Mouse (Mus musculus): ENCODE data around the gene H2-Q1. TPM values are rescaled to one million over a fixed set of nuclear protein-coding genes. Genes with fewer than 3 reads are reported as not detected.
A peak's percentile ranks its signal among the peaks of the same experiment; 100 is the strongest.
"Not testable (repeated sequence)": the region's sequence is repeated elsewhere in the genome, so short reads cannot be mapped to it uniquely, and the experiment has no call there.

Gene H2-Q1
- polyA plus RNA-seq, 1 experiment = 16.5 TPM

GRCm38 (mm10) chr17:35342071-35342671, 22.0 kb downstream of the H2-Q1 start, which contains the start of gene H2-Q2:
Gene H2-Q2 (plus strand): TSS chr17:35342242.
- peak; percentile 73 for DNase-seq (ENCODE audit: low read depth, low spot score)
- 2% methylated on average over 40 of the region's 40 CpGs for WGBS

- 3% methylated on average over 46 of the region's 46 CpGs for WGBS
- peak; percentile 31 for DNase-seq (ENCODE audit: low read depth, low spot score)
Measured at GRCm38 (mm10) chr17:35342711-35343476, 22.7 kb downstream of the H2-Q1 start.

GRCm38 (mm10) chr17:35347659-35348058, 27.5 kb downstream of the H2-Q1 start:
- not testable (repeated sequence) for DNase-seq (ENCODE audit: low read depth, low spot score)

GRCm38 (mm10) chr17:35353275-35353674, 33.1 kb downstream of the H2-Q1 start:
- 46% methylated on average over 6 of the region's 6 CpGs for WGBS
- DNase-seq (ENCODE audit: low read depth, low spot score) = not testable (repeated sequence)

GRCm38 (mm10) chr17:35354071-35354470, 33.9 kb downstream of the H2-Q1 start:
- WGBS = 75% methylated on average over 2 of the region's 2 CpGs
- DNase-seq (ENCODE audit: low read depth, low spot score) = no peak

- WGBS = 21% methylated on average over 1 of the region's 1 CpGs
- DNase-seq (ENCODE audit: low read depth, low spot score) = no peak
Measured at GRCm38 (mm10) chr17:35357086-35357485, 36.9 kb downstream of the H2-Q1 start.

GRCm38 (mm10) chr17:35358763-35359469, 38.7 kb downstream of the H2-Q1 start:
- no peak for DNase-seq (ENCODE audit: low read depth, low spot score)
- 12% methylated on average over 38 of the region's 38 CpGs for WGBS

GRCm38 (mm10) chr17:35359470-35359862, 39.3 kb downstream of the H2-Q1 start:
- 22% methylated on average over 21 of the region's 21 CpGs for WGBS
- DNase-seq (ENCODE audit: low read depth, low spot score) = no peak

Other genes with a start within 250 kb of the H2-Q1 start
- gene Ly6g6e, start 243.5 kb upstream of the H2-Q1 start, polyA plus RNA-seq (2012; rRNA removed) = 0.38 and 0.73 TPM in 2 replicates
- gene Ly6g6d, start 242.3 kb upstream of the H2-Q1 start, polyA plus RNA-seq (2012; rRNA removed) = 0.89 and 3.5 TPM in 2 replicates
- 1.6 and 2.6 TPM in 2 replicates for gene Ly6g6f, start 234.8 kb upstream of the H2-Q1 start, polyA plus RNA-seq (2012; rRNA removed)
- 71.9 and 115 TPM in 2 replicates for gene Abhd16a, start 231.1 kb upstream of the H2-Q1 start, polyA plus RNA-seq (2012; rRNA removed)
- gene Ly6g5c, start 212.1 kb upstream of the H2-Q1 start, polyA plus RNA-seq (2012; rRNA removed) = 0.81 TPM in 1 of 2 replicates, not detected in the other
- gene Ly6g5b, start 205.0 kb upstream of the H2-Q1 start, polyA plus RNA-seq (2012; rRNA removed) = 2.2 and 3.0 TPM in 2 replicates
- 18.4 and 19.4 TPM in 2 replicates for gene Gpank1, start 198.9 kb upstream of the H2-Q1 start, polyA plus RNA-seq (2012; rRNA removed)
- gene Csnk2b, start 198.4 kb upstream of the H2-Q1 start, polyA plus RNA-seq (2012; rRNA removed) = 358 and 375 TPM in 2 replicates
- gene D17H6S53E, start 194.0 kb upstream of the H2-Q1 start, polyA plus RNA-seq (2012; rRNA removed) = 11.7 and 17.5 TPM in 2 replicates
- gene Apom, start 188.4 kb upstream of the H2-Q1 start, polyA plus RNA-seq (2012; rRNA removed) = 0.26 TPM in 1 of 2 replicates, not detected in the other
- gene Bag6, start 185.2 kb upstream of the H2-Q1 start, polyA plus RNA-seq (2012; rRNA removed) = 103 and 147 TPM in 2 replicates
- 227 and 272 TPM in 2 replicates for gene Prrc2a, start 155.5 kb upstream of the H2-Q1 start, polyA plus RNA-seq (2012; rRNA removed)
- gene Aif1, start 144.3 kb upstream of the H2-Q1 start, polyA plus RNA-seq (2012; rRNA removed) = 3.7 and 3.8 TPM in 2 replicates
- 25.5 and 32.1 TPM in 2 replicates for gene Lst1, start 132.0 kb upstream of the H2-Q1 start, polyA plus RNA-seq (2012; rRNA removed)
- gene Ltb, start 126.0 kb upstream of the H2-Q1 start, polyA plus RNA-seq (2012; rRNA removed) = 23.4 and 35.1 TPM in 2 replicates
- gene Tnf, start 118.4 kb upstream of the H2-Q1 start, polyA plus RNA-seq (2012; rRNA removed) = 3.7 and 4.9 TPM in 2 replicates
- 1.8 and 2.5 TPM in 2 replicates for gene Lta, start 115.1 kb upstream of the H2-Q1 start, polyA plus RNA-seq (2012; rRNA removed)
- gene Gm16181, start 99.6 kb upstream of the H2-Q1 start, polyA plus RNA-seq (2012; rRNA removed) = not detected in 2 replicates
- gene Atp6v1g2, start 86.7 kb upstream of the H2-Q1 start, polyA plus RNA-seq (2012; rRNA removed) = 4.2 and 4.5 TPM in 2 replicates
- gene Nfkbil1, start 84.6 kb upstream of the H2-Q1 start, polyA plus RNA-seq (2012; rRNA removed) = 11.8 and 13.0 TPM in 2 replicates
- gene Ddx39b, start 78.7 kb upstream of the H2-Q1 start, polyA plus RNA-seq (2012; rRNA removed) = 287 and 309 TPM in 2 replicates
- 1,065 and 1,224 TPM in 2 replicates for gene H2-D1, start 57.7 kb upstream of the H2-Q1 start, polyA plus RNA-seq (2012; rRNA removed)
- gene H2-Q2, start 21.8 kb downstream of the H2-Q1 start, polyA plus RNA-seq (2012; rRNA removed) = 245 and 632 TPM in 2 replicates
- 80.0 and 122 TPM in 2 replicates for gene H2-Q4, start 59.2 kb downstream of the H2-Q1 start, polyA plus RNA-seq (2012; rRNA removed)
- gene H2-Q6, start 104.4 kb downstream of the H2-Q1 start, polyA plus RNA-seq (2012; rRNA removed) = 52.5 and 53.5 TPM in 2 replicates
- 127 and 155 TPM in 2 replicates for gene H2-Q7, start 118.8 kb downstream of the H2-Q1 start, polyA plus RNA-seq (2012; rRNA removed)
- gene H2-Q10, start 149.7 kb downstream of the H2-Q1 start, polyA plus RNA-seq (2012; rRNA removed) = 7.5 and 13.8 TPM in 2 replicates
- not detected in 2 replicates for gene Pou5f1, start 185.6 kb downstream of the H2-Q1 start, polyA plus RNA-seq (2012; rRNA removed)
- 19.7 and 20.3 TPM in 2 replicates for gene Tcf19, start 196.4 kb downstream of the H2-Q1 start, polyA plus RNA-seq (2012; rRNA removed)
- 6.5 and 6.9 TPM in 2 replicates for gene Cchcr1, start 196.7 kb downstream of the H2-Q1 start, polyA plus RNA-seq (2012; rRNA removed)
- 0.19 and 0.43 TPM in 2 replicates for gene Psors1c2, start 212.8 kb downstream of the H2-Q1 start, polyA plus RNA-seq (2012; rRNA removed)
- gene Cdsn, start 231.7 kb downstream of the H2-Q1 start, polyA plus RNA-seq (2012; rRNA removed) = 1.2 and 1.4 TPM in 2 replicates
- gene 2300002M23Rik, start 247.0 kb downstream of the H2-Q1 start, polyA plus RNA-seq (2012; rRNA removed) = not detected in 2 replicates